8 mouse cellular contexts compared by ENCODE assay signal in the genomic region with DNA sequence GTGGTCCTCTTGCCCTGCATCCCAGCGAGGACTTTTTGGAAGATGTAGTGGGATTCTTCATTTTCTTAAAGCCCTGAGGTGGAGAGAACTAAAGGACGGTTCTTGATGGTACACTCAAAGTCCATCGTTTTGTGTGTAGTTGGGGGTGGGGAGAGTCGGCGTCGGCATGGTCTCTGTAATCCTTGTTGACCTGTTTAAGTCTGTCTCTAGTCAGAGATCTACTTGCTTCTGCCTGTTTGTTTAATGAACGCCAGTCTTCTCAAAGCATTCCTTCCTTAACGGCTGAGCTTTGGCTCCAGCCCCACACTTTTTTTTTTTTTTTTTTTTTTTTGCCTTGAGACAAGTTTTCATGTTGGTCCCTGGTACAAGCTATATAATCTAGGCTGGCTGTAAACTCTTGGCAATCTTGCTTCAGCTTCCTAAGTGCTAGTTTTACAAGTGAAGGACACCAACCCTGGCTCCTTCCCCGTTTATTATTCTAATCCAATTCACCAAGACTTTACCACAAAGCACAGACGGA. TPM values are rescaled to one million over a fixed set of nuclear protein-coding genes. Genes with fewer than 3 reads are reported as not detected.
DNase-seq lines count a peak whose midpoint lies in the region; ATAC-seq and TF ChIP-seq lines count a peak whose summit lies in the region.

No protein-coding gene starts in this region.

- no peak for TF ChIP-seq CTCF in liver, adult 2 months (IDR thresholded peaks at IDR 0.05; ENCODE audit: low read depth, low read length)

- ATAC-seq in embryonic facial prominence, embryonic 14.5 days (ENCODE audit: low read depth), result peak; percentile 6; the same call in 1 of the 2 replicates
- ATAC-seq in limb, embryonic 11.5 days (ENCODE audit: insufficient number of reproducible peaks, low FRiP score, low TSS enrichment, low read depth), result no peak; the same call in 1 of the 2 replicates
- ATAC-seq in neural tube, embryonic 14.5 days (ENCODE audit: low read depth), result 0 out of 2 replicates have a peak, but pooled peaks have one; percentile 7
- no peak for ATAC-seq in frontal cortex, adult (ENCODE audit: low TSS enrichment)

- peak; percentile 61 for DNase-seq in liver, adult 2 months (ENCODE audit: extremely low read depth, low read depth, low spot score)
- no peak for DNase-seq in liver
- no peak for DNase-seq in embryonic facial prominence, embryonic 14.5 days (ENCODE audit: low spot score)
- DNase-seq in limb, embryonic 11.5 days (ENCODE audit: low spot score), result no peak
- DNase-seq in cerebellum, adult 8-10 months, result no peak
- no peak for DNase-seq in gastrocnemius, postnatal 25 days

- peak overlapping the region; percentile 79 for H3K9ac ChIP-seq in liver, adult 2 months (ENCODE audit: low read depth, low read length)
- peak overlapping the region; percentile 89 for H3K9ac ChIP-seq in embryonic facial prominence, embryonic 14.5 days (ENCODE audit: low read depth, low read length)
- peak overlapping the region; percentile 78 for H3K9ac ChIP-seq in limb, embryonic 11.5 days (ENCODE audit: low read length)
- peak overlapping the region; percentile 93 for H3K9ac ChIP-seq in neural tube, embryonic 14.5 days (replicated peaks; ENCODE audit: low read depth, low read length)

- H3K4me1 ChIP-seq in liver, adult 2 months (ENCODE audit: control insufficient read depth, insufficient read depth, low read length), result peaks cover 8% of the 10 kb centered on the region
- H3K4me1 ChIP-seq in embryonic facial prominence, embryonic 14.5 days (ENCODE audit: control insufficient read depth, insufficient read depth, low read length), result peaks cover 13% of the 10 kb centered on the region
- peaks cover 4% of the 10 kb centered on the region for H3K4me1 ChIP-seq in limb, embryonic 11.5 days (ENCODE audit: control insufficient read depth, insufficient read depth, low read length)
- H3K4me1 ChIP-seq in neural tube, embryonic 14.5 days (ENCODE audit: control insufficient read depth, insufficient read depth, low read length), result peaks cover 10% of the 10 kb centered on the region

- H3K79me2 ChIP-seq in liver, adult 2 months (ENCODE audit: control insufficient read depth, insufficient read depth, low read length), result 0 out of 2 replicates have a peak, but pooled peaks cover 6% of the 10 kb centered on the region

- no peak for TF ChIP-seq POLR2A in liver, adult 2 months (IDR thresholded peaks at IDR 0.05; ENCODE audit: extremely low read depth, insufficient read depth, low read length)

- peak overlapping the region; percentile 86 for H3K27ac ChIP-seq in liver, adult 2 months (replicated peaks; ENCODE audit: insufficient read depth, low read depth, low read length)
- H3K27ac ChIP-seq in embryonic facial prominence, embryonic 14.5 days (replicated peaks; ENCODE audit: low read depth, low read length), result peak overlapping the region; percentile 66
- no peak overlapping the region for H3K27ac ChIP-seq in limb, embryonic 11.5 days (replicated peaks; ENCODE audit: low read depth, low read length)
- H3K27ac ChIP-seq in neural tube, embryonic 14.5 days (ENCODE audit: low read depth, low read length), result peak overlapping the region; percentile 85; the same call in 1 of the 2 replicates

- H3K9me3 ChIP-seq in embryonic facial prominence, embryonic 14.5 days (ENCODE audit: control insufficient read depth, low read length), result no peaks in the 10 kb centered on the region
- H3K9me3 ChIP-seq in limb, embryonic 11.5 days (ENCODE audit: control insufficient read depth, low read length), result no peaks in the 10 kb centered on the region
- H3K9me3 ChIP-seq in neural tube, embryonic 14.5 days (ENCODE audit: control insufficient read depth, low read length), result no peaks in the 10 kb centered on the region

- H3K4me2 ChIP-seq in embryonic facial prominence, embryonic 14.5 days (ENCODE audit: low read depth, low read length), result peak overlapping the region; percentile 83
- peak overlapping the region; percentile 49 for H3K4me2 ChIP-seq in limb, embryonic 11.5 days (ENCODE audit: low read depth, severe bottlenecking)
- H3K4me2 ChIP-seq in neural tube, embryonic 14.5 days (ENCODE audit: low read depth, low read length), result peak overlapping the region; percentile 59

- 10% methylated on average over 10 of the region's 10 CpGs for WGBS in liver, adult 2 months
- 9% methylated on average over 10 of the region's 10 CpGs for WGBS in embryonic facial prominence, embryonic 14.5 days
- 11% methylated on average over 10 of the region's 10 CpGs for WGBS in limb, embryonic 11.5 days
- 9% methylated on average over 10 of the region's 10 CpGs for WGBS in neural tube, embryonic 14.5 days

- H3K27me3 ChIP-seq in liver, adult 2 months (ENCODE audit: control insufficient read depth, insufficient read depth, low read length), result no peaks in the 10 kb centered on the region
- H3K27me3 ChIP-seq in embryonic facial prominence, embryonic 14.5 days (replicated peaks; ENCODE audit: control insufficient read depth, insufficient read depth, low read length), result no peaks in the 10 kb centered on the region
- H3K27me3 ChIP-seq in limb, embryonic 11.5 days (ENCODE audit: control insufficient read depth, insufficient read depth, low read length), result no peaks in the 10 kb centered on the region
- H3K27me3 ChIP-seq in neural tube, embryonic 14.5 days (ENCODE audit: control insufficient read depth, insufficient read depth, low read length), result no peaks in the 10 kb centered on the region

- peak overlapping the region; percentile 81 for H3K4me3 ChIP-seq in liver, adult 2 months (ENCODE audit: insufficient read depth, low read depth, low read length)
- peak overlapping the region; percentile 79 for H3K4me3 ChIP-seq in embryonic facial prominence, embryonic 14.5 days (ENCODE audit: low read depth, low read length)
- peak overlapping the region; percentile 65 for H3K4me3 ChIP-seq in limb, embryonic 11.5 days (ENCODE audit: low read depth, low read length)
- peak overlapping the region; percentile 81 for H3K4me3 ChIP-seq in neural tube, embryonic 14.5 days (ENCODE audit: low read depth, low read length)

- H3K36me3 ChIP-seq in liver, adult 2 months (ENCODE audit: control insufficient read depth, insufficient read depth, low read length), result peaks cover 3% of the 10 kb centered on the region; the same call in 1 of the 2 replicates
- peaks cover 55% of the 10 kb centered on the region for H3K36me3 ChIP-seq in embryonic facial prominence, embryonic 14.5 days (ENCODE audit: control insufficient read depth, insufficient read depth, low read length)
- H3K36me3 ChIP-seq in limb, embryonic 11.5 days (ENCODE audit: control insufficient read depth, insufficient read depth, low read length), result peaks cover 20% of the 10 kb centered on the region
- H3K36me3 ChIP-seq in neural tube, embryonic 14.5 days (ENCODE audit: control insufficient read depth, insufficient read depth, low read length), result peaks cover 12% of the 10 kb centered on the region

RNA-seq across cellular contexts. Expression of gene Trnau1ap, which starts 0.6 kb away (rescaled TPM):
- 28.3 and 29.5 TPM in 2 replicates for total RNA-seq in liver, adult 2 months (2014; rRNA removed)
- 11.2 and 12.2 TPM in 2 replicates for polyA plus RNA-seq in liver, adult 2 months (2012; rRNA removed)
- 62.3 and 69.9 TPM in 2 replicates for polyA plus RNA-seq in embryonic facial prominence, embryonic 14.5 days (2014; fragmentation: Nextera tagmentation; extraction: Ambion mirVana)
- polyA plus RNA-seq in limb, embryonic 11.5 days (2014; fragmentation: Nextera tagmentation; extraction: Ambion mirVana), result 81.3 and 83.6 TPM in 2 replicates
- 66.0 and 71.9 TPM in 2 replicates for polyA plus RNA-seq in neural tube, embryonic 14.5 days (2014; fragmentation: Nextera tagmentation; extraction: Ambion mirVana)
- total RNA-seq in gastrocnemius, postnatal 25 days (2021), result 10 to 100 TPM in 1 of 2 experiments, 1 to 10 TPM in 1; 9.9 to 10.4 TPM

RNA-seq across cellular contexts. Expression of gene Rcc1, which starts 23.5 kb away (rescaled TPM):
- total RNA-seq in liver, adult 2 months (2014; rRNA removed), result 3.0 and 4.2 TPM in 2 replicates
- polyA plus RNA-seq in liver, adult 2 months (2012; rRNA removed), result 2.8 and 4.0 TPM in 2 replicates
- 40.4 and 46.6 TPM in 2 replicates for polyA plus RNA-seq in embryonic facial prominence, embryonic 14.5 days (2014; fragmentation: Nextera tagmentation; extraction: Ambion mirVana)
- 81.0 and 82.2 TPM in 2 replicates for polyA plus RNA-seq in limb, embryonic 11.5 days (2014; fragmentation: Nextera tagmentation; extraction: Ambion mirVana)
- polyA plus RNA-seq in neural tube, embryonic 14.5 days (2014; fragmentation: Nextera tagmentation; extraction: Ambion mirVana), result 14.0 and 22.1 TPM in 2 replicates
- total RNA-seq in gastrocnemius, postnatal 25 days (2021), result 1 to 10 TPM; 6.5 to 6.6 TPM

RNA-seq across cellular contexts. Expression of gene Rab42, which starts 26.7 kb away (rescaled TPM):
- total RNA-seq in liver, adult 2 months (2014; rRNA removed), result 0.40 TPM in 1 of 2 replicates, not detected in the other
- not detected in 2 replicates for polyA plus RNA-seq in liver, adult 2 months (2012; rRNA removed)
- polyA plus RNA-seq in embryonic facial prominence, embryonic 14.5 days (2014; fragmentation: Nextera tagmentation; extraction: Ambion mirVana), result 1.8 and 2.3 TPM in 2 replicates
- 0.61 and 0.95 TPM in 2 replicates for polyA plus RNA-seq in limb, embryonic 11.5 days (2014; fragmentation: Nextera tagmentation; extraction: Ambion mirVana)
- polyA plus RNA-seq in neural tube, embryonic 14.5 days (2014; fragmentation: Nextera tagmentation; extraction: Ambion mirVana), result 1.4 and 3.0 TPM in 2 replicates
- total RNA-seq in gastrocnemius, postnatal 25 days (2021), result under 1 TPM in 1 of 2 experiments, not detected in 1; 0.48 TPM

RNA-seq across cellular contexts. Expression of gene Taf12, which starts 55.7 kb away (rescaled TPM):
- total RNA-seq in liver, adult 2 months (2014; rRNA removed), result 5.7 and 7.5 TPM in 2 replicates
- polyA plus RNA-seq in liver, adult 2 months (2012; rRNA removed), result 5.0 and 5.1 TPM in 2 replicates
- polyA plus RNA-seq in embryonic facial prominence, embryonic 14.5 days (2014; fragmentation: Nextera tagmentation; extraction: Ambion mirVana), result 43.4 and 48.8 TPM in 2 replicates
- 64.4 and 66.7 TPM in 2 replicates for polyA plus RNA-seq in limb, embryonic 11.5 days (2014; fragmentation: Nextera tagmentation; extraction: Ambion mirVana)
- polyA plus RNA-seq in neural tube, embryonic 14.5 days (2014; fragmentation: Nextera tagmentation; extraction: Ambion mirVana), result 39.8 and 40.2 TPM in 2 replicates
- total RNA-seq in gastrocnemius, postnatal 25 days (2021), result 10 to 100 TPM; 31.6 to 32.1 TPM

Comparison
In these comparisons a context has a peak if more than half of its experiments do, and no peak if none do; other contexts are left out.
1. ATAC-seq: peak in embryonic facial prominence, embryonic 14.5 days (single experiment) and neural tube, embryonic 14.5 days (single experiment); none in limb, embryonic 11.5 days (single experiment) and frontal cortex, adult (single experiment).
2. Peak in every context shown above with its lines, with median percentiles within 50 percentile points of each other: H3K4me3 ChIP-seq, H3K9ac ChIP-seq and H3K4me2 ChIP-seq.